Mouse (Mus musculus) heart, embryonic 13.5 days (tissue): ENCODE measurements around the gene Tbc1d23. TPM values are rescaled to one million over a fixed set of nuclear protein-coding genes. Genes with fewer than 3 reads are reported as not detected.

Experiments
- ATAC-seq: fragments of 200-750 bp; cut with Nextera tagmentation; 2 replicates; pipeline ENCODE4 v1.8.0; 2017; ENCODE audit warnings: moderate TSS enrichment; ENCODE audit not compliant: insufficient number of reproducible peaks, low FRiP score, low TSS enrichment; ENCODE audit errors: extremely low read depth
- H3K27ac ChIP-seq: fragments of 300-500 bp; sonication (generic); replicated peaks from 2 replicates; pipeline ENCODE4 v1.5.1; 2015; ENCODE audit warnings: moderate library complexity, mild to moderate bottlenecking, inconsistent platforms
- H3K27me3 ChIP-seq: fragments of 300-500 bp; sonication (generic); replicated peaks from 2 replicates; pipeline ENCODE4 v1.6.1; 2015; ENCODE audit warnings: mild to moderate bottlenecking, inconsistent platforms
- H3K36me3 ChIP-seq: fragments of 300-500 bp; sonication (generic); 2 replicates; pipeline ENCODE4 v1.6.1; 2015; ENCODE audit warnings: mild to moderate bottlenecking, inconsistent platforms
- H3K4me1 ChIP-seq: fragments of 300-500 bp; sonication (generic); 2 replicates; pipeline ENCODE4 v1.6.1; 2015; ENCODE audit warnings: inconsistent platforms
- H3K4me2 ChIP-seq: fragments of 300-500 bp; sonication (generic); 2 replicates; pipeline ENCODE4 v1.6.1; 2015; ENCODE audit warnings: inconsistent platforms, mild to moderate bottlenecking, moderate library complexity
- H3K4me3 ChIP-seq: fragments of 300-500 bp; sonication (generic); 2 replicates; pipeline ENCODE4 v1.5.1; 2015; ENCODE audit warnings: moderate library complexity, mild to moderate bottlenecking, inconsistent platforms
- H3K9ac ChIP-seq: fragments of 300-500 bp; sonication (generic); 2 replicates; pipeline ENCODE4 v1.6.1; 2015; ENCODE audit warnings: inconsistent platforms, mild to moderate bottlenecking, moderate library complexity
- H3K9me3 ChIP-seq: fragments of 300-500 bp; sonication (generic); 2 replicates; pipeline ENCODE4 v1.6.1; 2016; ENCODE audit warnings: inconsistent platforms
- WGBS: fragments of 180-500 bp; shearing (Covaris S2); methylation state at CpG from one replicate; pipeline ENCODE4 v1.1.7; 2015; ENCODE audit warnings: mixed read lengths; 5-methylcytosine and 5-hydroxymethylcytosine counted together
- polyA plus RNA-seq: library from polyadenylated mRNA; unstranded; fragments of >200 nt; fragmentation: Nextera tagmentation; extraction: Ambion mirVana; gene quantifications from 2 replicates; pipeline ENCODE4 v1.2.1, GENCODE M21; 2015

The Tbc1d23 gene
- 17.4 and 20.2 TPM in 2 replicates for polyA plus RNA-seq

DNA sequence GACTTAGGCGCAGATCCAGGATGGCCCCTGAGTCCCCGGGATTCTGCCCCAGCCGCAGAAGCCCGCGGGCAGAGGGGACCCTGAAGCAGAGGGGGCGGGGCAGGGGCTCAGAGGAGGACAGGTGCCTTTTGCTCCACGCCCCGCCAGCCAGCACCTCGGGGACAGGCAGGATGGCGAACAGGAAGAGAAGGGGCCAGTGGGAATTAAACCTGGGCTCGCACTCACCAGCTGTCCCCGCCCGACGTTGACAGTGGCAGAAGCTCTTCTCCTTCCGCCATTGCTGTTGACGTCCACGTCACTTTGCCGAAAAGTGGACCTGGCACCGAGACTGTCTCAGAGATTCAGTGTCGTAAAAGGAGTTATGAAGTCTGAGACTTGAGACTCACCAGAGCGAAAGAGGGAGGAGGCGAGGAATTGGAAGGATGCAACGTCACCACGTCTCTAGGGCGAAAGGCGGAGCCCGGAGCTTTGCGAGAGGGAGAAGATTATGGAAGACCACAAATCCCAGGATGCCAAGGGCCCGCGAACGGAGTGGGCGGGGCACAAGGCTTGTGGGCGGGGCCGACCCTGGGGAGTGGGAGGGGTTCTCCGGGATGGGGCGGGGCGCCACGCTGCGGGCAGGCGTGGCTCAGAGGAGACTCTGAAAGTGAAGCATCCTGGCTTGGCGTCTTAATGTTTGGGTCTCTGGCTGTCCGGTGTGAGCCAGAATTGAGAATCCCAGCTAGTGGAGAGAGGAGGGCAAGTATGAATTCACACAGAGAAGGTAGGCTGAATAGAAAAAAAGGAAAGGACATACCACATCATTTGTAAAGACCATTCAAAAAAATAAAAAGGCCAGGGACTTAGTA, at the start of gene Tbc1d23:
Tbc1d23 (minus strand) TSS at position 416 of the 848 bp plus-strand sequence.
- peak; percentile 94 for ATAC-seq
- WGBS, result under 1% methylated on average over 42 of the region's 42 CpGs

DNA sequence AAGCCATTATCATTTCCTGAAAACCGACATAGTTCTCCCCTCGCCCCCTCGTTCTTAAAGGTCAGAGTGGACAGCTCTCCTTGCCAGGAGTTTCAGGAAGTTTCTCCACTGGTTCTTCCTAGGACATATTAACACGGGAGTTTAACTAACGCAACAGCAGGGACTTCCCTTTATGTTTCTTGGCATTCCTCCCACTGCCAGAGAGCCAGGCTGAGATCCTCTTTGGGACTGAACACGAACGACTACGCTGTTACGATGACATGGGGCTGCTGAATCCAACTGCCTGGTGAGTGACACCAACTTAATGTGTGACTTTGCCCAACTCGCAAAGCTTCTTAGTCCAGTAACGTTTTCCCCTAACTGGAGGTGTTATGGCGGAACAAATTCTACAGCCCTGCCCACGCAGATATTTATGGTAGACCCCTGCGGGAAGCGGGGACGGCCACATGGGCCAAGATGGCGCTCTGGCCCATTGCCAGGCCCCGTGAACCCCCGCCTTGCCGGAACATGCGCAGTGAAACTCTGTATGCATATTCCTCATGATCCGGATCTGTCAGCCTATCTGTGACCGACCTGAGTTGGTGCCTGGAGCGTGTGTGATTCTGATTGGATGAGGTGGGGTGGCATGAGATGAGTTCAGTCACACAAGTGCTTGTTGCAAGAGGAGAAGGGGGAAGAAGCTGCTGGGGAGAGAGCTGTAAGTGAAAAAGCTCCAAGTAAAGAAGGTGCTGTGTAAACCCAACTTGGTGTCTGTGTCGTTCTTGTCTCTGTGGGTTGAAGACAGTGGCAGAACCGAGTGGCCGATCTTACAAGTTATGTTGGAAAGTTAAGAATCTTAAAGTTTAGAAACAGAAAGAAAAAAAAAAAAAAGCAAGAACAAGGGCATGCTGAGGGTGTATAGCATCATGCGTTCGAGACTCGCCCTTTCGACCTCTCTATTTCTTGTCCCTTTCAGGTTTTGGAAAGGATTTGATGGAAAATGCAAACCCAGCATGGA, 49.2 kb upstream of the Tbc1d23 start:
- peaks cover 6% of the 10 kb centered on the region; the same call in 1 of the 2 replicates for H3K4me1 ChIP-seq
- H3K27ac ChIP-seq, result no peak overlapping the region
- 79% methylated on average over 31 of the region's 31 CpGs for WGBS
- no peaks in the 10 kb centered on the region for H3K27me3 ChIP-seq
- H3K9me3 ChIP-seq, result peaks cover 4% of the 10 kb centered on the region; the same call in 1 of the 2 replicates
- H3K4me2 ChIP-seq, result no peak overlapping the region
- no peaks in the 10 kb centered on the region for H3K36me3 ChIP-seq
- no peak overlapping the region for H3K9ac ChIP-seq
- no peak for ATAC-seq
- no peak overlapping the region for H3K4me3 ChIP-seq

More for the DNA sequence above, at the start of gene Tbc1d23:
- Histone ChIP-seq H3K4me2 (peak within 1 kb of the TSS; percentile 73), H3K27ac (peak within 1 kb of the TSS; percentile 73), H3K9ac (peak within 1 kb of the TSS; percentile 85), H3K27me3 (no peaks in the 10 kb centered on the region), H3K9me3 (no peaks in the 10 kb centered on the region), H3K4me1 (peaks cover 37% of the 10 kb centered on the region), H3K4me3 (peak within 1 kb of the TSS; percentile 70), H3K36me3 (0 out of 2 replicates have a peak, but pooled peaks cover 2% of the 10 kb centered on the region)

DNA sequence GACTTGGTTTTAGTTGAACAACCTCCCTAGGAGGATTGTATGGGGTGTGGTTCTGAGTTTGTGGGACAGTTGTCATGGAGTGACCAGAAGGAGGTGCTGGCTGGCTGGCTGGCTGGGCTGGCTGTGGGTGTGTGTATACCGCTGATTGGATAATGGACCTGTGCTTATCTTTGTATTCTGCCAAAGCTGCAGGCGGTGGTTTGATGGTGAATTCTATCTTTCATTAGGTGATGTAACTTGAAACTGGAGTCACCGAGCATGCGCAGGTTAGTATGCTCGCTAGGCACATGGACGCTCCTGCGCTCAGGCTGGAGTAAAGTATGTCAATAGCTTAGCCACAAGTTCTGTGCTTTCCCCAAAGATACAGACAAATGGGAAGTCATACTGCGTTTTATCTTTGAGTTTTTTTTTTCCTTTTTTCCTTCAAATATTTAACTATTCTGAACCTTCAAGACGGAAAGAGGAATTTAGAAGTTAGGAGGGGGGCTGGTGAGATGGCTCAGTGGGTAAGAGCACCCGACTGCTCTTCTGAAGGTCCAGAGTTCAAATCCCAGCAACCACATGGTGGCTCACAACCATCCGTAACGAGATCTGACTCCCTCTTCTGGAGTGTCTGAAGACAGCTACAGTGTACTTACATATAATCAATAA, 47.8 kb upstream of the Tbc1d23 start:
- Histone ChIP-seq H3K4me3 (no peak overlapping the region), H3K4me1 (peaks cover 6% of the 10 kb centered on the region; the same call in 1 of the 2 replicates), H3K9me3 (peaks cover 3% of the 10 kb centered on the region; the same call in 1 of the 2 replicates), H3K4me2 (no peak overlapping the region), H3K27ac (no peak overlapping the region), H3K36me3 (no peaks in the 10 kb centered on the region), H3K27me3 (no peaks in the 10 kb centered on the region), H3K9ac (no peak overlapping the region)
- whole genome bisulfite sequencing, result 85% methylated on average over 10 of the region's 12 CpGs
- no peak for ATAC-seq

DNA sequence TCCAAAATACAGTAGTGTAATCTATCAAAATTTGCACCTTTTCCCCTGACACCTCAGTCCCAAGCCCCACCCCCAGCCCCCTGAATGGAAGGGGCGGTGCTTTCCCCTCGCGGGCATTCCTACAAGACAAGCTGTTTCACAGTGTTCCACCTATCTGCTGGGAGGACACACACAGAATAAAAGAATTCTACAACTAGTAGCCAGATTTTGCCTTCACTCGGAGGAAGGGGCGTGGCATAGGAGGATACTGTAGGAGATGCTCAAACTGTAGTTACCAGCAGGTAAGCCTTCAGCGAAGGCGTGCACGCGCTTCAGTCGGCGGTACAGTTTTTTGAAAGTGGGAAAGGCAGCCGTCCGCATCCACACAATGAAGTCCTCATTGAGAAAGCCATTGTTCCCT, 38.4 kb upstream of the Tbc1d23 start:
- Histone ChIP-seq H3K27me3 (no peaks in the 10 kb centered on the region), H3K9ac (no peak overlapping the region), H3K9me3 (no peaks in the 10 kb centered on the region; the same call in 1 of the 2 replicates), H3K27ac (no peak overlapping the region), H3K4me3 (no peak overlapping the region), H3K4me1 (peaks cover 16% of the 10 kb centered on the region), H3K4me2 (no peak overlapping the region), H3K36me3 (no peaks in the 10 kb centered on the region)
- ATAC-seq, result no peak
- 85% methylated on average over 13 of the region's 13 CpGs for WGBS

DNA sequence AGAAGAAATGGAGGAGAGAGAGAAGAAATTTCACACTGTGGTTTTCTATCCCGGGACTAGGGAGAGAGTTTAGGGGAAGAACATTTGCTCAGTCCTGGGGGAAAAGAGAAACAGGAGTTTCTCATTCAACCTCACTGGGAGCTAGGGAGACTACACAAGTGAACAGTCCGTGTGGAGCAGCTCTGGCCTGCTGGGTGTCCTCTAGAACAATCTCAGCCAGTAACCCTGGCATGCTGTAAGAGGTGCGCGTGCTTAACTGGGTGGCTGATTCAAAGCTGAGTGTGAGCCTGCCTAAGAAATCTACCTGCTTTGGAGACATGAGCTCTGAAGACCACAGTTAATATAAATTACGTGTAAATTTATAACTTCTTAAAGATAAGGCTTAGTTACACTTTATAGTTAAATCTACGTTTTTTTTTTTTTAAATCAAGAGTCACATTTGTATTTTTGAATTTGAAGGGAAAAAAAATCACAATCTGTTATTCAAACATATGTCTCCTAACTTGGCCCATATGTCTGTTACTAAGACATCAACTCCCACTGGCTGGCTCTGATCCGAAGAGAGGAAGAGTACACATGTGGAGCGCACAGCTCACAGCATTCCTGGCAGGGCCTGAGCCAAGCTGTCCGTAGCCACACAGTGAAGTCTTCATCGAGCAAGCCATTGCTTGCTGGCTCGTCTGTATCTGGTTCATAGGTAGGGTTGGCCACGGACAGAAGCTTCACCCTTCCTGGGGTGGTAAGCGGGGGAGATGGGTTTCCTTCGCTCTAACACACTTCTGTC, 36.9 kb upstream of the Tbc1d23 start:
- Histone ChIP-seq H3K4me3 (no peak overlapping the region), H3K4me2 (no peak overlapping the region), H3K9ac (no peak overlapping the region), H3K27me3 (no peaks in the 10 kb centered on the region), H3K9me3 (peaks cover 7% of the 10 kb centered on the region), H3K27ac (no peak overlapping the region), H3K4me1 (peaks cover 16% of the 10 kb centered on the region), H3K36me3 (no peaks in the 10 kb centered on the region)
- no peak for ATAC-seq
- WGBS, result 81% methylated on average over 14 of the region's 14 CpGs

DNA sequence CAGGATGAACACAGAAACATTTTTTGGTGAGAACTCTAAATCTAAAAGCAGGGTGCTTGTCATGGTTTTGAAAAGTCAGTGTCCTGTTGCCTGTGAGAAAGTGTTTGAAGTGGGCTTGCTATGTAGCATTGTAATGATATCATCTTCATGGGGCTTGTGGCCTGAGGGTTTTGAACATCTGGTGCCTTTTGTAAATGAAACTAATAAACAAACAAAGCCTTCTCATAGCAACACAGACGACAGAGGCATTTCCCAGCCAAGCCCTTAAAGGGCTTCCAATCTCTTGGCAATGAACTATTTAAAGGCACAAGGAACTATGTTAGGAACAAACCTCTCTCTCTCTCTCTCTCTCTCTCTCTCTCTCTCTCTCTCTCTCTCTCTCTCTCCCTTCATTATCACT, 35.8 kb upstream of the Tbc1d23 start:
- 3% methylated on average over 1 of the region's 1 CpGs for WGBS

DNA sequence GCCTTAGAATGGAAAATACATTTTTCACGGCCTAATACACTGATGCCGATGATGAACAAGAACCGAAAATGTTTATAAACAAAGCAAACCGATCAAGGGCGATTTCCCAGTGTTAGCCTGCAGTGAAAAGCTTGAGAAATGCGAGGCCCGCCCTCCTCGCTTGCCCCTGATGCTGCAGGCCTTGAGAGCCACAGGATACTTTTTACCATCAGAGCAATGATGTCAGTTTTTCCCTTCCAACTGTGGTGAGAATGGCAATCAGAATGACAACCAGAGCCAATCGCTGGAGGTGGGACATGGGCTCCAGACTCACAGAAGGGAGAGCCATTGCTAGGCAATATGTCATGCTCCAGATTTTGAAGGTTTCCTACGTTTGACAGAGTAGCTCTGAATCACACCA, 28.8 kb upstream of the Tbc1d23 start:
- no peak overlapping the region for H3K27ac ChIP-seq
- H3K27me3 ChIP-seq, result no peaks in the 10 kb centered on the region
- no peaks in the 10 kb centered on the region for H3K36me3 ChIP-seq
- H3K4me1 ChIP-seq, result no peaks in the 10 kb centered on the region
- peaks cover 9% of the 10 kb centered on the region for H3K9me3 ChIP-seq
- H3K4me2 ChIP-seq, result no peak overlapping the region
- 81% methylated on average over 10 of the region's 10 CpGs for WGBS
- no peak overlapping the region for H3K9ac ChIP-seq
- ATAC-seq, result no peak
- H3K4me3 ChIP-seq, result no peak overlapping the region

More for the DNA sequence above, 35.8 kb upstream of the Tbc1d23 start:
- Histone ChIP-seq H3K4me1 (peaks cover 16% of the 10 kb centered on the region), H3K27ac (no peak overlapping the region), H3K27me3 (no peaks in the 10 kb centered on the region), H3K36me3 (no peaks in the 10 kb centered on the region), H3K4me3 (no peak overlapping the region), H3K9ac (no peak overlapping the region), H3K4me2 (no peak overlapping the region), H3K9me3 (peaks cover 7% of the 10 kb centered on the region)
- no peak for ATAC-seq

DNA sequence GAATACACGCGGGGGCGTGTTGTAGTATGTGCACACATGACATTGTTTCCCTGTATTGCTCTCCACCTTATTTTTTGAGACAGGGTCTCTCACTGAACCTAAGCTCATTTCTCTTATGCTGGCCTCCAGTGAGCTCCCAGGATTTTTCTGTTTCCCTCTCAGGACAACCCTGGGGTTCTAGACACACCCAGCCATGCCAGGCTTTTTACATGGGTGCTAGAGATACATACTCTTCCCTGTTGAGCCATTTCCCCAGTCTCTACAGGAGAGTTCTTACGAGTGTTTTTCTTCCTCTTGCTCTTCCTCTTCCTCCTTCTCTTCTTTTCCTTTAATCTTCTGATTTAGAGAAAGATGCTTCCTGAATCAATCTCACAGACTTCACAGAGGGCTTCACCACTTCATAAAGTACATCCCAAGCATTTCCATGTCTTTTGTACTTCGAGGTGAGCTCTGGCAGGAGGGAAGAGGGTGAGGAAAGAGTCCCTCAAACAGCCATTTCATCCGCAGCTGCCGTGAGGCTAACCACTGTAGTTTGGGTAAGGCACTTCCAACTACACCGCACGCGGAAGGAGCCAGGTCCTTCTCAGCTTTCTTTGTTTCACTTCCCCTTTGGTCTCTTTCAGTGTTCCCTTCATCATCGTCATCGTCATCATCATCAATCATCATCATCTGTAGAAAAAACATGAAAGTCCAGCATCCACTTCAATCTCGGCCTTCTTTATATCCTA, 28.2 kb upstream of the Tbc1d23 start:
- Histone ChIP-seq H3K4me1 (no peaks in the 10 kb centered on the region), H3K9ac (no peak overlapping the region), H3K4me3 (no peak overlapping the region), H3K36me3 (no peaks in the 10 kb centered on the region), H3K9me3 (peaks cover 7% of the 10 kb centered on the region), H3K4me2 (no peak overlapping the region), H3K27me3 (no peaks in the 10 kb centered on the region), H3K27ac (no peak overlapping the region)
- whole genome bisulfite sequencing, result 84% methylated on average over 13 of the region's 13 CpGs
- no peak for ATAC-seq

DNA sequence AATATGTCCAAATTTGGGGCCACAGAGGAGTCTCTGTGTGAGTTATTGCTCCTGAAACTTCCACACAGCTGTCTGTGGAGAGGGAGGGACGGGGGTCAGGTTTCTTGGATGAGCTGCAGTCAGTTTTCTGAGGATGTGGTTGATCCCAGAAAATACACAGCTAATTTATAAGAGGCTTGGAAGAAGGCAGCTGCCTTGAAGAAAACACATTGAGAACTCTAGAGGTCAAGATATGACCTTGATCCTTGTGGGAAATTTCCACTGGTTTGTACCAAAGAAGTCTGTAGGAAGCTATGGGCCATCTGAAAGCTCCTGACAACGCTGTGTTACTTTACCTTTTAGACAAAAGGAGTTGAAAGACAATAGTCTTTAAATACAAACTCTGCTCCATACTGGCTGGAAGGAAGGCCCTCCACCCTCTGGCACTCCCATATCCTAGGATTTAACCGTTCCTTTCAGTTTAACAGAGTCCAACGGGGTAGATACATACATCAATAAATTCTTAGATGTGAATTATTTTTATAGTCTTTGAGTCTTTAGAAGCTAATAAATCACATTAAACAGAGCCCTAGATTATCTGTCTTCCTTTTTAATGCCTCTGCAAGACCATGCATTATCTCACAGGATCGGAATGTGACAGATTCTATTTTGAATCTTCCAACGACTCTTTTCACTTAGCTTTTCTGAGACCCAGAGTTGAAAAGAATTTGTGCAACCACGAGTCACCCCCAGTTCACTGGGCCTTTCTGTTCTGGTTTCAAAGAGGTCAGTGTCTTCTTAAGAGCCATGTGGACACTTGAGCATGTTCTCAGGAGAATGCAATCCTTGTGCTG, 20.5 kb upstream of the Tbc1d23 start:
- Histone ChIP-seq H3K4me2 (no peak overlapping the region), H3K9ac (no peak overlapping the region), H3K9me3 (peaks cover 9% of the 10 kb centered on the region; the same call in 1 of the 2 replicates), H3K27me3 (no peaks in the 10 kb centered on the region), H3K36me3 (no peaks in the 10 kb centered on the region), H3K27ac (peak overlapping the region; percentile 63), H3K4me3 (no peak overlapping the region), H3K4me1 (peaks cover 12% of the 10 kb centered on the region)
- 39% methylated on average over 7 of the region's 7 CpGs for WGBS
- ATAC-seq, result no peak
